Mouse (Mus musculus): ENCODE measurements around the gene Wtip.

DNA sequence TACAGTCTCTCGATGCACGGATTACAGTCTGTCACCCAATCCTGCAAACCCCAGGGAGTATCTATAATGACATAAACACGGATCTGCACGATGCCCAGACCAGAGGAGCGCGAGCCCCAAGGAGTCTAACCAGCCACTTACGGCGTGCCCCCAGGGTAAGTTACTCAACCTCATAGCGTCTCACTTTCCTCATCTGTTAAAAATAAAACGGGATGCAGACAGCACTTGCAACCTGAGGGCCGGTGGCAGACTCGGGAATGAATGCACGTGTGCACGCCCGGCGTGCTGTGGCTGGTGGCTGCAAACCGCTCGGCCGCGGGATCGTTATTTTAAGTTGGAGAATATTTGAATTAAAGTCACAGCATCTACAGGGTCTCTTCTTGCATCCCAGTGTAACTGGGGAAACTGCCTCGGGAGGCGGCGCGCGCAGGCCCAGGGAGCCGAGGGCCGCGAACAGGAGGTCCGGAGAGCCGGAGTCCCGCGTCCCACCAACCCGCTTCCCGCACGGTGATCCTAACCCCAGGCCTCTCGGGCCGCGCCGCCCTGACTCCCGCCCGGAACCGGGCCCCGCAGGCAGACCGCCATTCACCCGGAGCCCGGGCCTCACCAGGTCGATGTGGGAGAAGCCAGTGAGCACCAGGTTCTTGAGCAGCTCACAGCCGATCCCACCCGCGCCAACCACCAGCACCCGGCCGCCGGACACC lies 34.9 kb upstream of the Wtip start:
- TF ChIP-seq CTCF (IDR thresholded peaks at IDR 0.05; ENCODE audit: borderline replicate concordance, insufficient read depth, low read length) (no peak), POLR2A (IDR thresholded peaks at IDR 0.05; ENCODE audit: low read depth, low read length) (no peak)
